29 mouse cellular contexts compared by ENCODE assay signal in the genomic region with DNA sequence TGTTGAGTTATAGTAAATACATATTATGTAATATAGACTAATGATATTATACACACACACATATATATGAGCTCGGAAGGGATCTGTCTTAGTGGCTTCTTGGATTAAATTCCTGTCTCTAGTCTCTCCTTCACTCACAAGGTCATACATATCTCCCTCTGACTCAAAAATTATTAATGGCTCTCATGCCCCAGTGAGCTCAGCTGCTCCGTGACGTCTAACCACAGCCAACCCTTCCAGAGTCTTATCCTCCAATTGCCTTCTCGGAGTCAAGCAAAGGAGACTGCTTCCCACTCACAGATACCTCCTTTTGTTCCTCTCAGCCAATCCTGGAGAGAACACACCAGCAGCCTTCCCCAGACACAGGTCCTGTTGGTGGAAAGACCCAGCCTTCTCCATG. TPM values are rescaled to one million over a fixed set of nuclear protein-coding genes. Genes with fewer than 3 reads are reported as not detected.
A peak's percentile ranks its signal among the peaks of the same experiment; 100 is the strongest.
DNase-seq lines count a peak whose midpoint lies in the region; TF ChIP-seq lines count a peak whose summit lies in the region.
"Had no signal": no experiment of that assay in that cellular context is flagged by ENCODE, and none has a peak within 500 bp of the region (broad histone marks: within the 10 kb centered on the region; RNA-seq: fewer than 3 reads in every experiment).

No protein-coding gene starts in this region.

- no peak overlapping the region for H3K4me3 ChIP-seq in thymus, adult 2 months (ENCODE audit: control insufficient read depth, insufficient read depth, low read length)
- H3K4me3 ChIP-seq: embryonic facial prominence, embryonic 13.5 days; erythroblast, embryonic 14.5 days; forebrain, embryonic 12.5 days; heart, embryonic 15.5 days; kidney, embryonic 15.5 days; left cerebral cortex, adult 2 months; limb, embryonic 12.5 days; megakaryocyte, embryonic 14.5 days; midbrain, embryonic 13.5 days had no signal

- no peaks in the 10 kb centered on the region for H3K27me3 ChIP-seq in thymus, adult 2 months (ENCODE audit: control insufficient read depth, insufficient read depth, low read length)
- H3K27me3 ChIP-seq: embryonic facial prominence, embryonic 13.5 days; forebrain, embryonic 12.5 days; heart, embryonic 15.5 days; kidney, embryonic 15.5 days; limb, embryonic 12.5 days; midbrain, embryonic 13.5 days; Patski had no signal

- no peak for TF ChIP-seq CTCF in thymus, adult 2 months (IDR thresholded peaks at IDR 0.05; ENCODE audit: borderline replicate concordance, control insufficient read depth, extremely low read depth, insufficient read depth, low read length, poor library complexity)

- H3K4me1 ChIP-seq in thymus, adult 2 months (replicated peaks; ENCODE audit: control insufficient read depth, insufficient read depth, low read length), result no peaks in the 10 kb centered on the region

- 91% methylated on average over 4 of the region's 4 CpGs for WGBS in thymus, adult 2 months

- H3K36me3 ChIP-seq in thymus, adult 2 months (ENCODE audit: control insufficient read depth, insufficient read depth, low read length), result no peaks in the 10 kb centered on the region
- H3K36me3 ChIP-seq: embryonic facial prominence, embryonic 13.5 days; forebrain, embryonic 12.5 days; heart, embryonic 15.5 days; kidney, embryonic 15.5 days; limb, embryonic 12.5 days; midbrain, embryonic 13.5 days had no signal

- no peak overlapping the region for H3K27ac ChIP-seq in thymus, adult 2 months (ENCODE audit: control insufficient read depth, insufficient read depth, low read length)
- H3K27ac ChIP-seq: embryonic facial prominence, embryonic 13.5 days; forebrain, embryonic 12.5 days; heart, embryonic 15.5 days; kidney, embryonic 15.5 days; left cerebral cortex, adult 2 months; limb, embryonic 12.5 days; midbrain, embryonic 13.5 days; stomach, postnatal 0 days had no signal

- DNase-seq in adrenal gland, adult (ENCODE audit: inconsistent age in 2 of 2, low spot score in 1 of 2), result peak; percentile 71 to 81
- DNase-seq in adrenal gland, adult 18-20 months (ENCODE audit: low spot score in 2 of 2), result no peak
- peak; percentile 43 for DNase-seq in heart, postnatal 4 days
- no peak for DNase-seq in heart, postnatal 36 days
- DNase-seq in adrenal gland, adult 8-10 months, result peak; percentile 67
- peak; percentile 23 for DNase-seq in retina, embryonic 14.5 days (ENCODE audit: low spot score)
- DNase-seq in thymus, adult 2 months, result no peak
- no peak for DNase-seq in yolk sac, embryonic 10.5 days (ENCODE audit: low spot score)
- DNase-seq: cerebellum, adult 11 months; cerebellum, adult 9-10 months; cerebellum, postnatal 36 days; forebrain, postnatal 0 days; kidney, adult 18-20 months; kidney, postnatal 25 days; lung, postnatal 4 days; right cerebral cortex, postnatal 4 days; thymus, adult 18-20 months; thymus, postnatal 36 days had no signal

- intact Hi-C loops in heart, postnatal 36 days (cut with DNase I), result no loop called here

- TF ChIP-seq POLR2A in thymus, adult 2 months (IDR thresholded peaks at IDR 0.05; ENCODE audit: control insufficient read depth, extremely low read depth, insufficient read depth, low read length, poor library complexity), result no peak

RNA-seq across cellular contexts. Expression of a gene that starts 25.9 kb away (rescaled TPM):
- total RNA-seq in adrenal gland, adult 18-20 months (2021), result 10 to 100 TPM; 11.8 to 22.8 TPM
- total RNA-seq in heart, postnatal 4 days (2021), result 10 to 100 TPM in 1 of 2 experiments, 1 to 10 TPM in 1; 9.4 to 10.6 TPM
- total RNA-seq in heart, postnatal 36 days (2021), result 1 to 10 TPM; 3.8 to 4.0 TPM
- 10 to 100 TPM in 2 of 4 experiments, 1 to 10 TPM in 2; 8.9 to 13.9 (median 10.1) TPM for total RNA-seq in adrenal gland, adult 8-10 months (2022)
- polyA plus RNA-seq in thymus, adult 2 months (2012; rRNA removed), result 11.4 and 13.0 TPM in 2 replicates

RNA-seq across cellular contexts. Expression of a gene that starts 36.5 kb away (rescaled TPM):
- 10 to 100 TPM; 11.7 to 15.2 TPM for total RNA-seq in adrenal gland, adult 18-20 months (2021)
- 1 to 10 TPM; 9.0 to 10.0 TPM for total RNA-seq in heart, postnatal 4 days (2021)
- 1 to 10 TPM; 5.4 TPM for total RNA-seq in heart, postnatal 36 days (2021)
- total RNA-seq in adrenal gland, adult 8-10 months (2022), result 10 to 100 TPM; 14.9 to 22.0 (median 17.9) TPM
- polyA plus RNA-seq in thymus, adult 2 months (2012; rRNA removed), result 9.1 and 11.4 TPM in 2 replicates

Comparison
In these comparisons a context has a peak if more than half of its experiments do, and no peak if none do; other contexts are left out.
1. DNase-seq: peak in adrenal gland, adult (2 of 2), heart, postnatal 4 days (single experiment), adrenal gland, adult 8-10 months (single experiment) and retina, embryonic 14.5 days (single experiment); none in adrenal gland, adult 18-20 months (0 of 2), heart, postnatal 36 days (0 of 2), thymus, adult 2 months (single experiment) and yolk sac, embryonic 10.5 days (single experiment).